Mouse (Mus musculus) testis, adult 2 months (tissue): Measurements from ENCODE around the gene Tnfsf13.

Experiments used
- CTCF ChIP-seq: fragments of 200-500 bp; IDR thresholded peaks from 2 replicates; pipeline ENCODE4 v1.5.1; 2012; ENCODE audit warnings: low read depth, mild to moderate bottlenecking, inconsistent platforms, low read length, moderate library complexity; ENCODE audit not compliant: control insufficient read depth, insufficient read depth, insufficient replicate concordance
- POLR2A ChIP-seq: fragments of 200-500 bp; IDR thresholded peaks from 2 replicates; pipeline ENCODE4 v1.6.1; 2012; ENCODE audit warnings: low read depth, mild to moderate bottlenecking, inconsistent platforms, low read length, moderate library complexity; ENCODE audit not compliant: control insufficient read depth

DNA sequence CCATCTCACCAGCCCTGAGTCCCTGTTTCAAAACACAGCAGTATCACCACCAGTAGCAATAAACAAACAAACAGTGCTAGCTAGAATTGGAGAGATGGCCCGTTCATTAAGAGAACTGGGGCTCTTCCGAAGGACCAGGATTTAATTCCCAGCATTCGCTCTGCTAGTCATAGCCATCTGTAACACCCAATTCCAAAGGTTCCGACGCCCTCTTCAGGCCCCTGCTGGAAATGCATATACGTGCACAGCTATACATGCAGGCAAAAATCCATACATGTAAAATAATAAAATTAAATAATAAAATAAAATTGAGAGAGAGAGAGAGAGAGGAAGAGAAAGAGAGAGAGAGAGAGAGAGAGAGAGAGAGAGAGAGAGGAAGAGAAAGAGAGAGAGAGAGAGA, 33.8 kb upstream of the Tnfsf13 start:
- TF ChIP-seq POLR2A (no peak), CTCF (peak; percentile 11; the same call in 1 of the 2 replicates)
